Mouse (Mus musculus) stomach, postnatal 0 days (tissue): ENCODE measurements around the gene Necab2.

Experiments
- CTCF ChIP-seq: IDR thresholded peaks from 2 replicates; pipeline ENCODE4 v1.5.1; 2016; ENCODE audit warnings: antibody characterized with exemption, low read depth, mild to moderate bottlenecking, moderate library complexity
- EP300 ChIP-seq: optimal IDR thresholded peaks from 2 replicates; pipeline ENCODE3; 2016; ENCODE audit warnings: antibody characterized with exemption

DNA sequence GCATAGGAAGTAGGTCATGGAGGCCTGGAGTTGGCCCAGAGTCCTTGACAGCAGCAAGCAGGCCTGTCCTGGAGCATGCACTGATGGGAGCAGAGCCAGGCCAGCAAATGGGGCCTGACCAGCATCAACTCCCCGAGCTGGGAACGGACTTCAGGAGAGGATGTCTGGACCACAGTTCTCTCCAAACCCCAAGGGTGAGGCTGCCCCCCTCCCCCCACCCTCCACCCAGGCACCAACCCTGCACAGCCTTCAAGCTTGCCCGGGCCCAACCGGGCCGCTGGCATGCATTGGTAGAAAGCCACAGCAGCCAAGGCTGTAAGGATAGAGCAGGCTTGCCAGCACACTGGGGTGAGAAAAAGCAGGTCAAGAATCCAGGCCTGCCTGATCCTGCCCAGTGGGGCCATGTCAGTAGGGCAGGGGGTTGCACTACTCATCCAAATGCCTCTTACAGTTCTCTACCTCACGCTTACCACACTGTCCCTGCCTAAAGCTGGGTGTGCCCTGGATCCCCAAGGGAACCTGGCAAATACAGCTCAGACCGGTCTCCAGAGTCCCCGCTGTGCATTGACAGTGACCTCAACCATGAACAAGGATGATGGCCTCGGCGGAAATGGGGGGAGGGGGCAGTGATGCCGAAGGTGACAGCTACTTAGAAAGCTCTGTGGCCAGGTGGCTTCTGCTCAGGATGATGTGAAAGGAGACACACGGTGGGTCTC, 18.7 kb upstream of the Necab2 start:
- TF ChIP-seq CTCF (no peak), EP300 (no peak)
